Mouse (Mus musculus) MEL (cell line): ENCODE measurements around the gene Cela2a.

Experiments used
- CHD1 ChIP-seq: IDR thresholded peaks from 2 replicates; pipeline ENCODE4 v1.6.1; 2012; ENCODE audit warnings: low read depth, mild to moderate bottlenecking, inconsistent platforms, low read length, improper control_type of control experiment
- HCFC1 ChIP-seq: IDR thresholded peaks from 2 replicates; pipeline ENCODE4 v1.6.1; 2012; ENCODE audit warnings: low read depth, mild to moderate bottlenecking, inconsistent platforms, low read length, improper control_type of control experiment, moderate library complexity
- JUND ChIP-seq: IDR thresholded peaks from 2 replicates; pipeline ENCODE4 v1.6.1; 2011; ENCODE audit warnings: low read depth, mild to moderate bottlenecking, improper control_type of control experiment, low read length
- MYC ChIP-seq: IDR thresholded peaks from 2 replicates; pipeline ENCODE4 v1.6.1; 2011; ENCODE audit warnings: low read depth, mild to moderate bottlenecking, low read length, improper control_type of control experiment, moderate library complexity
- NRF1 ChIP-seq: IDR thresholded peaks from 2 replicates; pipeline ENCODE4 v1.6.1; 2014; ENCODE audit warnings: low read depth, mild to moderate bottlenecking, inconsistent platforms, low read length, improper control_type of control experiment, moderate library complexity; ENCODE audit not compliant: poor library complexity, insufficient read depth, severe bottlenecking
- ZC3H11A ChIP-seq: IDR thresholded peaks from 2 replicates; pipeline ENCODE4 v1.6.1; 2012; ENCODE audit warnings: low read depth, mild to moderate bottlenecking, inconsistent platforms, low read length, improper control_type of control experiment

DNA sequence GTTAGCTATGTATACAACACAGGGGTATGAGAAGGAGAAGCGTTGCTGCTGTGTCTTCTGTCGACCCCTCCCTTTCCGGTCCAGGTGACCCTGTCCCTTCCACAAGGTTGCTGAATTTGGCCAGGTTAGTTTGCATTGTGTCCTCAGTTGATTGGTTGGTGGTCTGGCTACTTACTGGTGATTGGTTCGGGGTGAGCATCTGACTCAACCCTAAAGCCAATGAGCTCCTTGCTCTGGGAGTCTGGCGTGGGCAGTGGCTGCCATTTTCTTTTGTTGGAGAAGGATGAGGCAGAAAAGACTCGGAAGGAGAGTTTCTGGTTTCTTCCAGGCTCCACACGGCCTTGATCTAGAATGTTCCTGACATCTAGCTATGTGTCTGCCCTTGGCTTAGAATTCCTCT, 6.6 kb downstream of the Cela2a start:
- no peak for TF ChIP-seq NRF1
- no peak for TF ChIP-seq CHD1
- TF ChIP-seq HCFC1 = no peak
- TF ChIP-seq ZC3H11A = no peak
- no peak for TF ChIP-seq JUND
- TF ChIP-seq MYC = no peak
